In genomic region chr11:95291998-95292397, GRCm38 (mm10) we compare ENCODE assay signal across 27 mouse cellular contexts. TPM values are rescaled to one million over a fixed set of nuclear protein-coding genes. Genes with fewer than 3 reads are reported as not detected.
DNase-seq lines count a peak whose midpoint lies in the region; ATAC-seq and TF ChIP-seq lines count a peak whose summit lies in the region.
"Had no signal": no experiment of that assay in that cellular context is flagged by ENCODE, and none has a peak within 500 bp of the region (broad histone marks: within the 10 kb centered on the region; RNA-seq: fewer than 3 reads in every experiment).

No protein-coding gene starts in this region.

- no peak; a peak in 1 of 4 replicates for TF ChIP-seq POLR2A in MEL (IDR thresholded peaks at IDR 0.05; ENCODE audit: control insufficient read depth in 1 of 2, insufficient read depth in 1 of 2, low read depth in 1 of 2, low read length in 2 of 2, poor library complexity in 1 of 2)

- no peaks in the 10 kb centered on the region for H3K27me3 ChIP-seq in MEL (ENCODE audit: control insufficient read depth in 1 of 2, insufficient read depth in 2 of 2, low read length in 2 of 2)
- no peaks in the 10 kb centered on the region for H3K27me3 ChIP-seq in heart, embryonic 10.5 days (ENCODE audit: insufficient read depth, poor library complexity, severe bottlenecking)
- no peaks in the 10 kb centered on the region for H3K27me3 ChIP-seq in hindbrain, embryonic 11.5 days (ENCODE audit: control insufficient read depth, insufficient read depth, low read length)
- H3K27me3 ChIP-seq: heart, embryonic 12.5 days; neural tube, embryonic 13.5 days had no signal

- no peak overlapping the region for H3K4me3 ChIP-seq in MEL (ENCODE audit: control insufficient read depth in 1 of 2, insufficient read depth in 1 of 2, low read depth in 2 of 2, low read length in 2 of 2)
- no peak overlapping the region for H3K4me3 ChIP-seq in heart, embryonic 10.5 days
- H3K4me3 ChIP-seq in hindbrain, embryonic 11.5 days (ENCODE audit: low read depth, low read length) = no peak overlapping the region
- H3K4me3 ChIP-seq: heart, embryonic 12.5 days; layer of hippocampus, adult 2 months; neural tube, embryonic 13.5 days had no signal

- ATAC-seq in granulocyte monocyte progenitor cell, adult 5-6 weeks (replicated peaks; ENCODE audit: poor library complexity, severe bottlenecking) = peak; percentile 94
- ATAC-seq in neutrophil, adult 5-6 weeks (ENCODE audit: extremely low read depth, insufficient number of reproducible peaks, low FRiP score, poor library complexity, severe bottlenecking) = peak; percentile 73
- no peak for ATAC-seq in hindbrain, embryonic 11.5 days (ENCODE audit: low FRiP score)
- ATAC-seq: CD4-positive, CD25-positive, alpha-beta regulatory T cell, adult 4 months; forebrain, embryonic 16.5 days had no signal

- H3K4me2 ChIP-seq in hindbrain, embryonic 11.5 days (replicated peaks; ENCODE audit: low read depth, low read length) = no peak overlapping the region
- H3K4me2 ChIP-seq: heart, embryonic 12.5 days; hindbrain, embryonic 14.5 days; neural tube, embryonic 13.5 days had no signal

- no peak for TF ChIP-seq RAD21 in MEL (IDR thresholded peaks at IDR 0.05; ENCODE audit: low read depth, low read length)

- no peaks in the 10 kb centered on the region for H3K9me3 ChIP-seq in MEL (replicated peaks; ENCODE audit: insufficient read depth, low read length)
- no peaks in the 10 kb centered on the region for H3K9me3 ChIP-seq in heart, embryonic 10.5 days
- H3K9me3 ChIP-seq in hindbrain, embryonic 11.5 days (ENCODE audit: control insufficient read depth, low read length) = no peaks in the 10 kb centered on the region
- H3K9me3 ChIP-seq: G1E; heart, embryonic 12.5 days; neural tube, embryonic 13.5 days had no signal

- 80% methylated on average over 4 of the region's 4 CpGs for whole genome bisulfite sequencing in heart, embryonic 10.5 days
- WGBS in hindbrain, embryonic 11.5 days = 82% methylated on average over 4 of the region's 4 CpGs

- peak; percentile 19 to 20 for DNase-seq in spleen, adult 18-20 months
- no peak for DNase-seq in spleen, adult 12 weeks (ENCODE audit: low spot score)
- DNase-seq in MEL (ENCODE audit: low read depth, low spot score) = peak; percentile 65
- no peak for DNase-seq in heart, embryonic 10.5 days (ENCODE audit: low spot score)
- DNase-seq in adrenal gland, postnatal 14 days = no peak
- DNase-seq in hindbrain, embryonic 11.5 days (ENCODE audit: low spot score) = no peak
- DNase-seq: adrenal gland, postnatal 36 days; cerebellum, adult 9-10 months; heart, postnatal 14 days; kidney, adult 8-10 months; kidney, postnatal 14 days; left cerebral cortex, postnatal 4 days; liver had no signal

- TF ChIP-seq CTCF in MEL (IDR thresholded peaks at IDR 0.05 in 2 of 3, conservative IDR thresholded peaks at IDR 0.05 in 1 of 3; ENCODE audit: control insufficient read depth in 1 of 3, insufficient read depth in 1 of 3, low read depth in 2 of 3, low read length in 3 of 3, poor library complexity in 1 of 3, severe bottlenecking in 1 of 3) = no peak

- no peak for TF ChIP-seq EP300 in MEL (IDR thresholded peaks at IDR 0.05; ENCODE audit: low read depth in 1 of 2, low read length in 2 of 2)

- H3K36me3 ChIP-seq in MEL (ENCODE audit: control insufficient read depth in 1 of 2, insufficient read depth in 2 of 2, low read length in 2 of 2) = peaks cover 11 to 64% of the 10 kb centered on the region in 2 experiments
- peaks cover 88% of the 10 kb centered on the region for H3K36me3 ChIP-seq in heart, embryonic 10.5 days
- H3K36me3 ChIP-seq in hindbrain, embryonic 11.5 days (ENCODE audit: control insufficient read depth, insufficient read depth, low read length) = peaks cover 7% of the 10 kb centered on the region

- no peak overlapping the region for H3K27ac ChIP-seq in MEL (ENCODE audit: control insufficient read depth, low read depth, low read length)
- no peak overlapping the region for H3K27ac ChIP-seq in heart, embryonic 10.5 days
- H3K27ac ChIP-seq in hindbrain, embryonic 11.5 days (ENCODE audit: low read depth, low read length) = no peak overlapping the region
- H3K27ac ChIP-seq: hindbrain, embryonic 14.5 days; layer of hippocampus, adult 2 months; neural tube, embryonic 13.5 days had no signal

- H3K9ac ChIP-seq in MEL (ENCODE audit: control insufficient read depth, low read depth, low read length, poor library complexity, severe bottlenecking) = no peak overlapping the region
- no peak overlapping the region for H3K9ac ChIP-seq in hindbrain, embryonic 11.5 days (ENCODE audit: low read depth, low read length)
- H3K9ac ChIP-seq: heart, embryonic 12.5 days; hindbrain, embryonic 14.5 days; neural tube, embryonic 13.5 days had no signal

- H3K4me1 ChIP-seq in MEL (ENCODE audit: control insufficient read depth in 1 of 2, insufficient read depth in 2 of 2, low read length in 2 of 2) = peaks cover 0 to 2% of the 10 kb centered on the region in 2 experiments; a peak in 2 of 4 replicates
- no peaks in the 10 kb centered on the region for H3K4me1 ChIP-seq in heart, embryonic 10.5 days
- H3K4me1 ChIP-seq in hindbrain, embryonic 11.5 days (replicated peaks; ENCODE audit: control insufficient read depth, insufficient read depth, low read length) = no peaks in the 10 kb centered on the region
- H3K4me1 ChIP-seq: heart, embryonic 12.5 days; neural tube, embryonic 13.5 days had no signal

- H3K79me2 ChIP-seq in MEL (ENCODE audit: control insufficient read depth, insufficient read depth, low read length, poor library complexity) = no peaks in the 10 kb centered on the region

TF ChIP-seq in MEL, 35 proteins besides CTCF, POLR2A, EP300 and RAD21:
- TF ChIP-seq NRF1 (IDR thresholded peaks at IDR 0.05; ENCODE audit: insufficient read depth, low read depth, low read length, poor library complexity, severe bottlenecking) (peak; percentile 35; the same call in 1 of the 2 replicates), MAFK (IDR thresholded peaks at IDR 0.05; ENCODE audit: borderline replicate concordance, low read depth, low read length) (no peak), HCFC1 (IDR thresholded peaks at IDR 0.05; ENCODE audit: low read depth, low read length) (no peak), SMC3 (IDR thresholded peaks at IDR 0.05; ENCODE audit: low read depth, low read length) (no peak), CHD2 (IDR thresholded peaks at IDR 0.05; ENCODE audit: low read length) (no peak), ZNF384 (IDR thresholded peaks at IDR 0.05; ENCODE audit: low read depth, low read length) (no peak), USF2 (IDR thresholded peaks at IDR 0.05; ENCODE audit: borderline replicate concordance in 1 of 2, insufficient read depth in 1 of 2, low read depth in 1 of 2, low read length in 2 of 2) (no peak), GATA1 (IDR thresholded peaks at IDR 0.05; ENCODE audit: low read depth, low read length) (peak; percentile 8; the same call in 1 of the 2 replicates), RCOR1 (IDR thresholded peaks at IDR 0.05; ENCODE audit: low read depth, low read length) (no peak; the same call in 1 of the 2 replicates), MYB (IDR thresholded peaks at IDR 0.05; ENCODE audit: low read depth, low read length) (no peak), MAZ (IDR thresholded peaks at IDR 0.05; ENCODE audit: low read depth, low read length) (no peak), GABPA (IDR thresholded peaks at IDR 0.05; ENCODE audit: low read depth, low read length) (no peak), E2F4 (IDR thresholded peaks at IDR 0.05; ENCODE audit: borderline replicate concordance, low read depth, low read length) (no peak), USF1 (IDR thresholded peaks at IDR 0.05; ENCODE audit: low read depth, low read length) (no peak)

RNA-seq across cellular contexts. Expression of gene Kat7, which starts 18.0 kb away (rescaled TPM):
- 81.4 and 83.1 TPM in 2 replicates for total RNA-seq in MEL (2012; rRNA removed)
- 100 to 1,000 TPM in 1 of 2 experiments, 10 to 100 TPM in 1; 95.4 to 100 TPM for polyA plus RNA-seq in MEL (2012; ENCODE audit: insufficient read depth in 1 of 2, insufficient read length in 2 of 2, low read depth in 1 of 2, low replicate concordance in 2 of 2, missing spikeins in 1 of 2)
- 75.0 and 78.0 TPM in 2 replicates for total RNA-seq in granulocyte monocyte progenitor cell, adult 5-6 weeks (2014; fragmentation: Nextera tagmentation)
- 71.7 and 77.2 TPM in 2 replicates for total RNA-seq in granulocyte monocyte progenitor cell, adult 5-6 weeks (2017)
- total RNA-seq in neutrophil, adult 5-6 weeks (2017) = 63.7 and 69.5 TPM in 2 replicates
- 66.0 and 68.5 TPM in 2 replicates for polyA plus RNA-seq in heart, embryonic 10.5 days (2016; fragmentation: Nextera tagmentation; extraction: Ambion mirVana)
- 48.5 and 50.7 TPM in 2 replicates for total RNA-seq in adrenal gland, postnatal 14 days (2021)
- 63.8 and 79.7 TPM in 2 replicates for polyA plus RNA-seq in hindbrain, embryonic 11.5 days (2014; fragmentation: Nextera tagmentation; extraction: Ambion mirVana)

RNA-seq across cellular contexts. Expression of gene Tac4, which starts 30.7 kb away (rescaled TPM):
- 0.20 and 0.39 TPM in 2 replicates for total RNA-seq in MEL (2012; rRNA removed)
- polyA plus RNA-seq in MEL (2012; ENCODE audit: insufficient read depth in 1 of 2, insufficient read length in 2 of 2, low read depth in 1 of 2, low replicate concordance in 2 of 2, missing spikeins in 1 of 2) = under 1 TPM in 1 of 2 experiments, not detected in 1; 0.07 TPM
- not detected in 2 replicates for total RNA-seq in granulocyte monocyte progenitor cell, adult 5-6 weeks (2014; fragmentation: Nextera tagmentation)
- total RNA-seq in granulocyte monocyte progenitor cell, adult 5-6 weeks (2017) = not detected in 2 replicates
- total RNA-seq in neutrophil, adult 5-6 weeks (2017) = 0.86 TPM in 1 of 2 replicates, not detected in the other
- not detected in 2 replicates for polyA plus RNA-seq in heart, embryonic 10.5 days (2016; fragmentation: Nextera tagmentation; extraction: Ambion mirVana)
- total RNA-seq in adrenal gland, postnatal 14 days (2021) = not detected in 2 replicates
- 0.22 TPM in 1 of 2 replicates, not detected in the other for polyA plus RNA-seq in hindbrain, embryonic 11.5 days (2014; fragmentation: Nextera tagmentation; extraction: Ambion mirVana)
- total RNA-seq: adrenal gland, postnatal 36 days; gastrocnemius, adult 18-20 months; heart, postnatal 14 days; layer of hippocampus, adult 2 months; left cerebral cortex, adult 18-20 months; left cerebral cortex, postnatal 4 days; megakaryocyte-erythroid progenitor cell, adult 5-6 weeks had no signal
- polyA plus RNA-seq: CD4-positive, CD25-positive, alpha-beta regulatory T cell, adult 4 months; embryonic facial prominence, embryonic 14.5 days; G1E; gonadal fat pad, adult 2 months; heart, embryonic 12.5 days; hindbrain, embryonic 14.5 days had no signal

RNA-seq across cellular contexts. Expression of gene Fam117a, which starts 44.8 kb away (rescaled TPM):
- total RNA-seq in MEL (2012; rRNA removed) = 37.1 and 49.9 TPM in 2 replicates
- 100 to 1,000 TPM in 1 of 2 experiments, not detected in 1; 116 TPM for polyA plus RNA-seq in MEL (2012; ENCODE audit: insufficient read depth in 1 of 2, insufficient read length in 2 of 2, low read depth in 1 of 2, low replicate concordance in 2 of 2, missing spikeins in 1 of 2)
- 127 and 147 TPM in 2 replicates for total RNA-seq in granulocyte monocyte progenitor cell, adult 5-6 weeks (2014; fragmentation: Nextera tagmentation)
- total RNA-seq in granulocyte monocyte progenitor cell, adult 5-6 weeks (2017) = 90.2 and 90.8 TPM in 2 replicates
- total RNA-seq in neutrophil, adult 5-6 weeks (2017) = 45.7 and 48.7 TPM in 2 replicates
- 8.2 and 10.7 TPM in 2 replicates for polyA plus RNA-seq in heart, embryonic 10.5 days (2016; fragmentation: Nextera tagmentation; extraction: Ambion mirVana)
- total RNA-seq in adrenal gland, postnatal 14 days (2021) = 20.2 and 21.4 TPM in 2 replicates
- polyA plus RNA-seq in hindbrain, embryonic 11.5 days (2014; fragmentation: Nextera tagmentation; extraction: Ambion mirVana) = 8.3 and 11.1 TPM in 2 replicates

Comparison
In these comparisons a context has a peak if more than half of its experiments do, and no peak if none do; other contexts are left out.
1. DNase-seq: peak in spleen, adult 18-20 months (2 of 2) and MEL (single experiment); none in spleen, adult 12 weeks (single experiment), heart, embryonic 10.5 days (single experiment), adrenal gland, postnatal 14 days (single experiment) and hindbrain, embryonic 11.5 days (single experiment).